In the genomic region with DNA sequence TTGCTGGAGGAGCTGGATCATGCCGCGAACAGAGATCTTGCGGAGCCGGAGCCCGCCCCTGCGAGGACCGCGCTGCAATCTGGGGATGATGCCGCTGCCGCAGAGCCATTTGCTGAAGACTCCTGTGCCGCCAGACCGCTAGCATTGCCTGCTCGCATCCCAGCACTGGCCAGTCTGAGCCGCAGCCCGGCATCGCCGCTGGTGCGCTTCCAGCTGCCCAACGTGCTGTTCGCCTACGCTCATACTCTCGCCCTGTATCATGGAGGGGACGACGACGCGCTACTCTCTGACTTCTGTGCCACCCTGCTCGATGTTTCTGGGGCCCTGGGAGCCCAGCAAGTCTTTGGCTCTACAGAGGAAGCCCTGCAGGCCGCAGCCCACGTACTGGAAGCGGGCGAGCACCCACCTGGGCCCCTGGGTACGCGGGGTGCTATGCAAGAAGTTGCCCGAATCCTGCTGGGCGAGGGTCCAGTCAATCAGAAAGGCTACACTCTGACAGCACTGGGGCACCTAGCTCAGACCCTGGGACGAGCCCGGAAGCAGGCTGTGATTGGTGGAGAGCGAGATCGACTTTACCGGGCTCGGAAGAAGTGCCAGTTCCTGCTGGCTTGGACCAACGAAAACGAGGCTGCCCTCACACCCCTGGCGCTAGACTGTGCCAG, we compare ENCODE assay signal across 8 mouse cellular contexts. TPM values are rescaled to one million over a fixed set of nuclear protein-coding genes. Genes with fewer than 3 reads are reported as not detected.
DNase-seq lines count a peak whose midpoint lies in the region; ATAC-seq and TF ChIP-seq lines count a peak whose summit lies in the region.

No protein-coding gene starts in this region.

- WGBS in heart, adult 2 months = under 1% methylated on average over 44 of the region's 44 CpGs
- WGBS in intestine, embryonic 15.5 days = 1% methylated on average over 44 of the region's 44 CpGs
- WGBS in liver, embryonic 15.5 days (ENCODE audit: insufficient replicate concordance) = under 1% methylated on average over 44 of the region's 44 CpGs

- H3K27ac ChIP-seq in heart, adult 2 months = peak overlapping the region; percentile 87
- peak overlapping the region; percentile 96 for H3K27ac ChIP-seq in intestine, embryonic 15.5 days
- peak overlapping the region; percentile 98 for H3K27ac ChIP-seq in liver, embryonic 15.5 days (replicated peaks)

- no peaks in the 10 kb centered on the region for H3K27me3 ChIP-seq in heart, adult 2 months (ENCODE audit: control insufficient read depth, insufficient read depth, low read length)
- H3K27me3 ChIP-seq in Patski = no peaks in the 10 kb centered on the region
- no peaks in the 10 kb centered on the region for H3K27me3 ChIP-seq in intestine, embryonic 15.5 days (replicated peaks)
- no peaks in the 10 kb centered on the region for H3K27me3 ChIP-seq in liver, embryonic 15.5 days

- intact Hi-C loops in heart, adult 2 months (cut with DNase I) = loop anchor here (1.0 kb wide), 1 partner anchor 16 kb away; a partner anchor contains a TSS

- peak overlapping the region; percentile 95 for H3K4me2 ChIP-seq in intestine, embryonic 15.5 days (replicated peaks)
- peak overlapping the region; percentile 100 for H3K4me2 ChIP-seq in liver, embryonic 15.5 days

- H3K4me3 ChIP-seq in heart, adult 2 months = peak overlapping the region; percentile 83
- H3K4me3 ChIP-seq in intestine, embryonic 15.5 days (replicated peaks) = peak overlapping the region; percentile 92
- H3K4me3 ChIP-seq in liver, embryonic 15.5 days (replicated peaks) = peak overlapping the region; percentile 89

- H3K79me2 ChIP-seq in heart, adult 2 months (replicated peaks; ENCODE audit: control insufficient read depth, insufficient read depth, low read length) = no peaks in the 10 kb centered on the region

- TF ChIP-seq CTCF in heart, adult 2 months (IDR thresholded peaks at IDR 0.05) = no peak
- TF ChIP-seq CTCF in Patski (IDR thresholded peaks at IDR 0.05) = no peak

- no peak for TF ChIP-seq EP300 in heart, adult 2 months (IDR thresholded peaks at IDR 0.05; ENCODE audit: insufficient read depth, low read depth, low read length)

- no peak for TF ChIP-seq POLR2A in heart, adult 2 months (IDR thresholded peaks at IDR 0.05; ENCODE audit: insufficient read depth, low read depth, low read length)

- CTCF ChIA-PET in Patski (lab: Charles Lee) = interaction anchor here (1.0 kb wide), 1 partner anchor 44 kb away, joined by 3 read pairs; no protein-coding TSS in a partner anchor

- peaks cover 4% of the 10 kb centered on the region for H3K36me3 ChIP-seq in heart, adult 2 months (ENCODE audit: control insufficient read depth, insufficient read depth, low read length)
- H3K36me3 ChIP-seq in intestine, embryonic 15.5 days = 0 out of 2 replicates have a peak, but pooled peaks cover 3% of the 10 kb centered on the region
- peaks cover 21% of the 10 kb centered on the region for H3K36me3 ChIP-seq in liver, embryonic 15.5 days (replicated peaks)

- POLR2A ChIA-PET in Patski (lab: Charles Lee) = interaction anchor here (1.1 to 3.3 kb wide), 2 partner anchors 15 to 196 kb away, joined by 3 to 15 read pairs; a partner anchor contains a TSS

- peaks cover 8% of the 10 kb centered on the region for H3K4me1 ChIP-seq in heart, adult 2 months (ENCODE audit: control insufficient read depth, insufficient read depth, low read length)
- peaks cover 21% of the 10 kb centered on the region for H3K4me1 ChIP-seq in intestine, embryonic 15.5 days (replicated peaks)
- H3K4me1 ChIP-seq in liver, embryonic 15.5 days (replicated peaks) = peaks cover 68% of the 10 kb centered on the region

- peak; percentile 42 to 54 for DNase-seq in heart, adult 2 months
- no peak for DNase-seq in heart, adult 8-10 months (ENCODE audit: low spot score)
- no peak for DNase-seq in Patski (ENCODE audit: low read depth, low spot score)
- peak; percentile 49 to 56 for DNase-seq in natural killer cell, adult 2 months (ENCODE audit: low spot score in 2 of 2)
- DNase-seq in thymus, postnatal 0 days (ENCODE audit: low spot score) = peak; percentile 71

- H3K9me3 ChIP-seq in intestine, embryonic 15.5 days = no peaks in the 10 kb centered on the region
- no peaks in the 10 kb centered on the region for H3K9me3 ChIP-seq in liver, embryonic 15.5 days (replicated peaks)

- peak overlapping the region; percentile 78 for H3K9ac ChIP-seq in heart, adult 2 months (ENCODE audit: low read depth, low read length)
- H3K9ac ChIP-seq in intestine, embryonic 15.5 days = peak overlapping the region; percentile 94
- peak overlapping the region; percentile 91 for H3K9ac ChIP-seq in liver, embryonic 15.5 days

- peak; percentile 13 for ATAC-seq in Patski
- peak; percentile 7 for ATAC-seq in erythroblast, adult 5-6 weeks (replicated peaks; ENCODE audit: low FRiP score, poor library complexity, severe bottlenecking)
- peak; percentile 14; the same call in 1 of the 2 replicates for ATAC-seq in intestine, embryonic 15.5 days
- peak; percentile 6; the same call in 1 of the 2 replicates for ATAC-seq in liver, embryonic 15.5 days (ENCODE audit: insufficient read depth)

- in situ Hi-C loops in Patski (cut with MboI; ENCODE audit: low pct_unique_long_range_greater_than_20kb) = no loop called here

RNA-seq across cellular contexts. Expression of a gene that starts 0.8 kb away (rescaled TPM):
- 10 to 100 TPM in 1 of 2 experiments, 1 to 10 TPM in 1; 9.9 to 13.4 TPM for total RNA-seq in heart, adult 2 months (2021)
- 12.3 and 14.4 TPM in 2 replicates for polyA plus RNA-seq in heart, adult 2 months (2012; rRNA removed)
- 10 to 100 TPM; 11.8 to 14.1 (median 13.0) TPM for total RNA-seq in heart, adult 8-10 months (2022)
- 38.3 TPM for polyA plus RNA-seq in Patski (2021)
- total RNA-seq in erythroblast, adult 5-6 weeks (2015; ENCODE audit: low replicate concordance) = 1.3 and 2.7 TPM in 2 replicates
- total RNA-seq in erythroblast, adult 5-6 weeks (2017; ENCODE audit: low replicate concordance) = 2.5 and 6.3 TPM in 2 replicates
- 30.1 and 31.9 TPM in 2 replicates for polyA plus RNA-seq in intestine, embryonic 15.5 days (2015; fragmentation: Nextera tagmentation; extraction: Ambion mirVana)
- polyA plus RNA-seq in liver, embryonic 15.5 days (2015; fragmentation: Nextera tagmentation; extraction: Ambion mirVana) = 19.1 and 19.5 TPM in 2 replicates
- polyA plus RNA-seq in thymus, postnatal 0 days (2015; fragmentation: Nextera tagmentation; extraction: Ambion mirVana) = 48.3 and 55.4 TPM in 2 replicates

RNA-seq across cellular contexts. Expression of a gene that starts 4.1 kb away (rescaled TPM):
- 100 to 1,000 TPM; 550 to 636 TPM for total RNA-seq in heart, adult 2 months (2021)
- polyA plus RNA-seq in heart, adult 2 months (2012; rRNA removed) = 265 and 386 TPM in 2 replicates
- 100 to 1,000 TPM; 526 to 624 (median 583) TPM for total RNA-seq in heart, adult 8-10 months (2022)
- polyA plus RNA-seq in Patski (2021) = 1,123 TPM
- 503 and 517 TPM in 2 replicates for total RNA-seq in erythroblast, adult 5-6 weeks (2015; ENCODE audit: low replicate concordance)
- total RNA-seq in erythroblast, adult 5-6 weeks (2017; ENCODE audit: low replicate concordance) = 317 and 511 TPM in 2 replicates
- polyA plus RNA-seq in intestine, embryonic 15.5 days (2015; fragmentation: Nextera tagmentation; extraction: Ambion mirVana) = 876 and 881 TPM in 2 replicates
- 401 and 446 TPM in 2 replicates for polyA plus RNA-seq in liver, embryonic 15.5 days (2015; fragmentation: Nextera tagmentation; extraction: Ambion mirVana)
- polyA plus RNA-seq in thymus, postnatal 0 days (2015; fragmentation: Nextera tagmentation; extraction: Ambion mirVana) = 1,297 and 1,312 TPM in 2 replicates

RNA-seq across cellular contexts. Expression of a gene that starts 4.2 kb away (rescaled TPM):
- 10 to 100 TPM; 37.1 to 39.0 TPM for total RNA-seq in heart, adult 2 months (2021)
- 23.5 and 33.0 TPM in 2 replicates for polyA plus RNA-seq in heart, adult 2 months (2012; rRNA removed)
- 10 to 100 TPM; 33.7 to 44.8 (median 40.9) TPM for total RNA-seq in heart, adult 8-10 months (2022)
- polyA plus RNA-seq in Patski (2021) = 68.9 TPM
- total RNA-seq in erythroblast, adult 5-6 weeks (2015; ENCODE audit: low replicate concordance) = 10.0 and 15.3 TPM in 2 replicates
- total RNA-seq in erythroblast, adult 5-6 weeks (2017; ENCODE audit: low replicate concordance) = 8.1 and 10.2 TPM in 2 replicates
- 72.7 and 78.4 TPM in 2 replicates for polyA plus RNA-seq in intestine, embryonic 15.5 days (2015; fragmentation: Nextera tagmentation; extraction: Ambion mirVana)
- polyA plus RNA-seq in liver, embryonic 15.5 days (2015; fragmentation: Nextera tagmentation; extraction: Ambion mirVana) = 39.5 and 41.8 TPM in 2 replicates
- 65.2 and 71.4 TPM in 2 replicates for polyA plus RNA-seq in thymus, postnatal 0 days (2015; fragmentation: Nextera tagmentation; extraction: Ambion mirVana)

RNA-seq across cellular contexts. Expression of a gene that starts 6.4 kb away (rescaled TPM):
- 1 to 10 TPM; 2.7 to 3.7 TPM for total RNA-seq in heart, adult 2 months (2021)
- polyA plus RNA-seq in heart, adult 2 months (2012; rRNA removed) = 9.3 and 11.9 TPM in 2 replicates
- 1 to 10 TPM; 3.1 to 3.9 (median 3.2) TPM for total RNA-seq in heart, adult 8-10 months (2022)
- polyA plus RNA-seq in Patski (2021) = 21.5 TPM
- 1.2 and 2.3 TPM in 2 replicates for total RNA-seq in erythroblast, adult 5-6 weeks (2015; ENCODE audit: low replicate concordance)
- total RNA-seq in erythroblast, adult 5-6 weeks (2017; ENCODE audit: low replicate concordance) = 0.98 and 4.2 TPM in 2 replicates
- polyA plus RNA-seq in intestine, embryonic 15.5 days (2015; fragmentation: Nextera tagmentation; extraction: Ambion mirVana) = 34.8 and 34.9 TPM in 2 replicates
- polyA plus RNA-seq in liver, embryonic 15.5 days (2015; fragmentation: Nextera tagmentation; extraction: Ambion mirVana) = 49.1 and 50.2 TPM in 2 replicates
- polyA plus RNA-seq in thymus, postnatal 0 days (2015; fragmentation: Nextera tagmentation; extraction: Ambion mirVana) = 10.1 and 10.3 TPM in 2 replicates

RNA-seq across cellular contexts. Expression of a gene that starts 15.3 kb away (rescaled TPM):
- total RNA-seq in heart, adult 2 months (2021) = 10 to 100 TPM; 19.1 to 22.0 TPM
- polyA plus RNA-seq in heart, adult 2 months (2012; rRNA removed) = 35.1 and 39.0 TPM in 2 replicates
- 10 to 100 TPM; 18.3 to 23.7 (median 21.1) TPM for total RNA-seq in heart, adult 8-10 months (2022)
- polyA plus RNA-seq in Patski (2021) = 63.3 TPM
- 16.3 and 21.3 TPM in 2 replicates for total RNA-seq in erythroblast, adult 5-6 weeks (2015; ENCODE audit: low replicate concordance)
- 12.3 and 13.4 TPM in 2 replicates for total RNA-seq in erythroblast, adult 5-6 weeks (2017; ENCODE audit: low replicate concordance)
- 61.2 and 64.5 TPM in 2 replicates for polyA plus RNA-seq in intestine, embryonic 15.5 days (2015; fragmentation: Nextera tagmentation; extraction: Ambion mirVana)
- polyA plus RNA-seq in liver, embryonic 15.5 days (2015; fragmentation: Nextera tagmentation; extraction: Ambion mirVana) = 27.3 and 30.8 TPM in 2 replicates
- 69.3 and 77.1 TPM in 2 replicates for polyA plus RNA-seq in thymus, postnatal 0 days (2015; fragmentation: Nextera tagmentation; extraction: Ambion mirVana)

Comparison
In these comparisons a context has a peak if more than half of its experiments do, and no peak if none do; other contexts are left out.
1. DNase-seq: peak in heart, adult 2 months (2 of 2), natural killer cell, adult 2 months (2 of 2) and thymus, postnatal 0 days (single experiment); none in heart, adult 8-10 months (single experiment) and Patski (single experiment).
2. Peak in every context shown above with its lines, with median percentiles within 50 percentile points of each other: H3K27ac ChIP-seq, H3K4me3 ChIP-seq, H3K9ac ChIP-seq and ATAC-seq.